Mouse (Mus musculus): ENCODE measurements around the gene Tmem220. TPM values are rescaled to one million over a fixed set of nuclear protein-coding genes. Genes with fewer than 3 reads are reported as not detected.

Gene Tmem220
- polyA plus RNA-seq, 1 experiment from 2014 or later, result 3.5 TPM

DNA sequence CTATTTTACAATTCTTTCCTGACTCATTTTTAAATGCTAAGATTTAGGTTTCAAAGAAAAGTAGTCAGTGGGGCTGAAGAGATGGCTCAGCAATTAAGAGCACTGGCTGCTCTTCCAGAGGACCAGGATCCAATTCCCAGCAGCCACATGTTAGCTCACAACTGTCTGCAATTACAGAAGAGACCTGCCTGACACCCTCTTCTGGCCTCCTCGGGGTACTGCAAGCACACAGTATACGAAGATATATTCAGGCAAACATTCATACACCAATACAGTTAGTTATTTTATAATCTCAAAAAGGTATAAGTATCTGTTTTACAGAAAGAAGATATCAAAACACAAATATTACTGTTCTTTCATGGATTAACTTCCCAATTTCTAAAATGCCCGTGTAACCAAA, 14.8 kb downstream of the Tmem220 start:
- Histone ChIP-seq H3K4me1 (ENCODE audit: insufficient read depth, low read depth, low read length) (no peaks in the 10 kb centered on the region), H3K27ac (ENCODE audit: low read length) (no peak overlapping the region), H3K9ac (replicated peaks; ENCODE audit: low read depth) (no peak overlapping the region), H3K4me2 (replicated peaks; ENCODE audit: low read depth, low read length) (no peak overlapping the region), H3K36me3 (ENCODE audit: insufficient read depth, low read length) (peaks cover 15% of the 10 kb centered on the region; the same call in 1 of the 2 replicates), H3K27me3 (replicated peaks; ENCODE audit: insufficient read depth, low read length) (no peaks in the 10 kb centered on the region), H3K9me3 (ENCODE audit: low read length) (no peaks in the 10 kb centered on the region), H3K4me3 (ENCODE audit: low read depth, low read length) (no peak overlapping the region)
- 87% methylated on average over 3 of the region's 3 CpGs for WGBS
- DNase-seq (ENCODE audit: low spot score) (no peak), ATAC-seq (no peak)
- TF ChIP-seq CTCF (IDR thresholded peaks at IDR 0.05) (peak; percentile 33), EP300 (IDR thresholded peaks at IDR 0.05) (no peak)

DNA sequence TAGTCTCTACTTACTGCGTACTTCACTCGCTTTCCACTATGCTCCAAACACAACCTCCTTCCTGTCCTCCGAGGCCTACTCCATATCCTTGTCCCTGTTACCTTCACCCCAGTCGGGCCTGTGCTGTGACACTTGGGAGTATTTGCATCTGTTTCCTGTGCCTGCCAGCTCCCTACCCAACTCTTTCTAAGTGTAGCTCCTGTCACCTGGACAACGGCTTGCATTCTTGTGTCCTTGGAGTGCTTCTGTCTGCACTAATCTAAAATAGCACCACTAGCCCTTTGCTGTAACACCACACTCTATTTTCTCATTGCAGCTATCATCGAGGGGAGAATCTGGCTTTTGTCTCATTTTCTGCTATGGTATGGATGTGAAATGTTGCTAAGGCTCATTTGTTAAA, 15.5 kb downstream of the Tmem220 start:
- H3K36me3 ChIP-seq (ENCODE audit: insufficient read depth, low read length), result peaks cover 17% of the 10 kb centered on the region; the same call in 1 of the 2 replicates
- no peaks in the 10 kb centered on the region for H3K4me1 ChIP-seq (ENCODE audit: insufficient read depth, low read depth, low read length)
- no peak overlapping the region for H3K27ac ChIP-seq (ENCODE audit: low read length)
- H3K27me3 ChIP-seq (replicated peaks; ENCODE audit: insufficient read depth, low read length), result no peaks in the 10 kb centered on the region
- ATAC-seq, result no peak
- no peak overlapping the region for H3K9ac ChIP-seq (replicated peaks; ENCODE audit: low read depth)
- H3K4me3 ChIP-seq (ENCODE audit: low read depth, low read length), result no peak overlapping the region
- 91% methylated on average over 6 of the region's 6 CpGs for WGBS
- H3K9me3 ChIP-seq (ENCODE audit: low read length), result no peaks in the 10 kb centered on the region
- no peak overlapping the region for H3K4me2 ChIP-seq (replicated peaks; ENCODE audit: low read depth, low read length)
- TF ChIP-seq EP300 (IDR thresholded peaks at IDR 0.05), result no peak
- no peak for TF ChIP-seq CTCF (IDR thresholded peaks at IDR 0.05)
- DNase-seq (ENCODE audit: low spot score), result no peak

DNA sequence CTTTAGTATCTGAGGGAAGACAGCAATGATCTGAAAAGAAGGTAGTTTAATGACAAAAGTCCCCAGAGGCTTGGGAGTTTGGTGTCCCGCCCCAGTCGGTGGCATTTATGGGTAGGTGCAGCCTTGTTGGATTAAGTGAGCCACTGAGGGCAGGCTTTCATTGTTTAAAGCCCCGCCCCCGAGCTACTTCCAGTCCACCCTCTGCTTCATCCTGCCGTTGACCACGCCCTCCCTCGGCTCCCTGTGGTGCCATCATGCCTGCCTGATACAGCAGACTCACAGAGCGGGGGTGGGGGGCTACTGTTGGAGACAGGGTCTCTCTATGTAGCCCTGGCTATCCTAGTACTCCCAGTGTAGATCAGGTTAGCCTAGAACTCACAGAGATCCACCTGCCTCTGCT, 18.1 kb downstream of the Tmem220 start:
- DNase-seq (ENCODE audit: low spot score) (no peak), ATAC-seq (no peak)
- TF ChIP-seq EP300 (IDR thresholded peaks at IDR 0.05) (no peak), CTCF (IDR thresholded peaks at IDR 0.05) (no peak)

DNA sequence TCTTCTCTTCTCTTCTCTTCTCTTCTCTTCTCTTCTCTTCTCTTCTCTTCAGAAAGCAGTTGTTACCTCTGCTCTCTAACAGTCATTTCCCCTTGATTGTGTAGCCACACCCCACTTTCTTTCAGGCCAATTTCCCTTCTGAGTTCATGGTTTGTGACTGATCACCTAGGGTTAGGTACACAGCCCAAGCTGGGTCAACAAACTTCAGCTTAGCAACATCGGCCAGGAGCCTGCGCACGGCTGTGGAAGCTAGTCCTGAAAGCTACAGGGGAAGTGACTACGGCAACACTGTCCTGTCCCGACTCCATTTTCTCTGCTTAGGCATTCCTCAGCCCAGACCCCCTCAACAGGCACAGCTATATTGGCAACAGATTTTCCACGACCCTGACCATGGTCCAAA, 20.0 kb downstream of the Tmem220 start:
- Histone ChIP-seq H3K4me2 (replicated peaks; ENCODE audit: low read depth, low read length) (no peak overlapping the region), H3K4me3 (ENCODE audit: low read depth, low read length) (no peak overlapping the region), H3K9ac (replicated peaks; ENCODE audit: low read depth) (no peak overlapping the region), H3K9me3 (ENCODE audit: low read length) (no peaks in the 10 kb centered on the region), H3K36me3 (ENCODE audit: insufficient read depth, low read length) (peaks cover 17% of the 10 kb centered on the region; the same call in 1 of the 2 replicates), H3K27ac (ENCODE audit: low read length) (no peak overlapping the region), H3K27me3 (replicated peaks; ENCODE audit: insufficient read depth, low read length) (no peaks in the 10 kb centered on the region), H3K4me1 (ENCODE audit: insufficient read depth, low read depth, low read length) (no peaks in the 10 kb centered on the region)
- ATAC-seq, result peak; percentile 47
- WGBS, result 49% methylated on average over 6 of the region's 6 CpGs
- no peak for DNase-seq (ENCODE audit: low spot score)
- TF ChIP-seq CTCF (IDR thresholded peaks at IDR 0.05), result no peak
- no peak for TF ChIP-seq EP300 (IDR thresholded peaks at IDR 0.05)

More for the DNA sequence above, 18.1 kb downstream of the Tmem220 start:
- no peak overlapping the region for H3K4me3 ChIP-seq (ENCODE audit: low read depth, low read length)
- no peak overlapping the region for H3K9ac ChIP-seq (replicated peaks; ENCODE audit: low read depth)
- no peak overlapping the region for H3K4me2 ChIP-seq (replicated peaks; ENCODE audit: low read depth, low read length)
- no peaks in the 10 kb centered on the region for H3K9me3 ChIP-seq (ENCODE audit: low read length)
- H3K27me3 ChIP-seq (replicated peaks; ENCODE audit: insufficient read depth, low read length), result no peaks in the 10 kb centered on the region
- WGBS, result 63% methylated on average over 8 of the region's 8 CpGs
- H3K36me3 ChIP-seq (ENCODE audit: insufficient read depth, low read length), result peaks cover 20% of the 10 kb centered on the region; the same call in 1 of the 2 replicates
- H3K27ac ChIP-seq (ENCODE audit: low read length), result no peak overlapping the region
- H3K4me1 ChIP-seq (ENCODE audit: insufficient read depth, low read depth, low read length), result no peaks in the 10 kb centered on the region

DNA sequence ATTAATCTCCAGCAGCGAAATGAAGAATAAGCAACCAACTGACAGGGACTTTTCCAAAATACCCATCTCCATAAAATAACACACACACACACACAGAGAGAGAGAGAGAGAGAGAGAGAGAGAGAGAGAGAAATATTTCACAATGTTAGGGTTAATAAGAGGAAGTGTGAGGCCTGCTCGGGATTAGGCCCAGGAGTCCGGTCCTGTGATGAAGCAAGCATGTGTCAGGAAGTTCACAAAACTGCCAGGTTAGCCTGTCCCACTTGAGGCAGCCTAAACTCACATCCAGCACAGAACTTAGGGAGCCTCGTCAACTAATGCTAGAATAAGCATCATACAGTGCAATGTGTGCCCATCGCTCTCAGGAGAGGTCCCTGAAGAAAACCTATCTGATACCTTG, 22.2 kb downstream of the Tmem220 start:
- DNase-seq (ENCODE audit: low spot score), result peak; percentile 12
- H3K4me3 ChIP-seq (ENCODE audit: low read depth, low read length), result no peak overlapping the region
- H3K27ac ChIP-seq (ENCODE audit: low read length), result no peak overlapping the region
- H3K36me3 ChIP-seq (ENCODE audit: insufficient read depth, low read length), result peaks cover 5% of the 10 kb centered on the region; the same call in 1 of the 2 replicates
- H3K9me3 ChIP-seq (ENCODE audit: low read length), result no peaks in the 10 kb centered on the region
- no peak overlapping the region for H3K9ac ChIP-seq (replicated peaks; ENCODE audit: low read depth)
- H3K4me2 ChIP-seq (replicated peaks; ENCODE audit: low read depth, low read length), result no peak overlapping the region
- H3K4me1 ChIP-seq (ENCODE audit: insufficient read depth, low read depth, low read length), result no peaks in the 10 kb centered on the region
- no peak for TF ChIP-seq CTCF (IDR thresholded peaks at IDR 0.05)
- no peak for TF ChIP-seq EP300 (IDR thresholded peaks at IDR 0.05)
- WGBS, result 71% methylated on average over 5 of the region's 5 CpGs
- no peaks in the 10 kb centered on the region for H3K27me3 ChIP-seq (replicated peaks; ENCODE audit: insufficient read depth, low read length)
- ATAC-seq, result no peak

DNA sequence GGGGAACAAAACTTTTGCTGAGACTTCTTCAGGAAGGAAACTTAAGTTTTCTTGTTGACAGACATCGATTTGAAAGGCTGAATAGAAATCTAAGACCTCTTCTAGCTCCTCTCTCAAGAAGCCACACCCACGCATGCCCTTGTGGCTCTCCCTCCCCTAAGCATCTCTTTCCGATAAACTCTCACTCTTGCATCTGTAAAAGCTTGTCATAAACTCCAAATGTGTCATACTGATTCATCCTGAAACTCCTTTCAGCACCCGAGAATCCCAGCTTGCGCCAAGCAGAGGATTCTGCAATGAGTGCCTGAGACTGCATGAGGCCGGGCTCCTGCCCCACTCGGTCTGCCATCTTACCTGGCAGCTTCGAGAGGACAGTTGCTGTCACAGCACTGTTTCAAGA, 23.5 kb downstream of the Tmem220 start:
- Histone ChIP-seq H3K27me3 (replicated peaks; ENCODE audit: insufficient read depth, low read length) (no peaks in the 10 kb centered on the region), H3K4me1 (ENCODE audit: insufficient read depth, low read depth, low read length) (peaks cover 4% of the 10 kb centered on the region; the same call in 1 of the 2 replicates), H3K9ac (replicated peaks; ENCODE audit: low read depth) (no peak overlapping the region), H3K9me3 (ENCODE audit: low read length) (no peaks in the 10 kb centered on the region), H3K27ac (ENCODE audit: low read length) (no peak overlapping the region), H3K4me2 (replicated peaks; ENCODE audit: low read depth, low read length) (no peak overlapping the region), H3K4me3 (ENCODE audit: low read depth, low read length) (no peak overlapping the region), H3K36me3 (ENCODE audit: insufficient read depth, low read length) (peaks cover 5% of the 10 kb centered on the region; the same call in 1 of the 2 replicates)
- 81% methylated on average over 8 of the region's 8 CpGs for WGBS
- TF ChIP-seq CTCF (IDR thresholded peaks at IDR 0.05), result no peak
- TF ChIP-seq EP300 (IDR thresholded peaks at IDR 0.05), result no peak
- ATAC-seq (no peak), DNase-seq (ENCODE audit: low spot score) (no peak)

DNA sequence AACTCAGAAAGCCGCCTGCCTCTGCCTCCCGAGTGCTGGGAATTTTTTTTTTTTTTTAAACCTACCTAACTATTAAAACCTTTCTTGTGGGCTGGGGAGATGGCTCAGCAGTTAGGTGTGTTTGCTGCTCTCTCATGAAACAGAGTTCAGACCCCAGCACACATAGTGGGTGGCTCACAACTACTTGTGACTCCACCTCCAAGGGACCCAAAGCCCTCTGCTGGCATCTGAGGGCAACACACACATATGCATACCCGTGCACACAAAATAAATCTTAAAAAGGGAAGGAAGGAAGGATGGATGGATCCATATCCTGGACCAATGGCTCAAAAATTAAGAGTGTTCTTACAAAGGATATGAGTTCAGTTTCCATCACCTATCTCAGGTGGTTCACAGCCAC, 24.3 kb downstream of the Tmem220 start:
- no peaks in the 10 kb centered on the region for H3K9me3 ChIP-seq (ENCODE audit: low read length)
- ATAC-seq (no peak), DNase-seq (ENCODE audit: low spot score) (no peak)
- peaks cover 5% of the 10 kb centered on the region; the same call in 1 of the 2 replicates for H3K36me3 ChIP-seq (ENCODE audit: insufficient read depth, low read length)
- TF ChIP-seq CTCF (IDR thresholded peaks at IDR 0.05) (peak; percentile 7; the same call in 1 of the 2 replicates), EP300 (IDR thresholded peaks at IDR 0.05) (no peak)
- H3K4me3 ChIP-seq (ENCODE audit: low read depth, low read length), result no peak overlapping the region
- peaks cover 4% of the 10 kb centered on the region; the same call in 1 of the 2 replicates for H3K4me1 ChIP-seq (ENCODE audit: insufficient read depth, low read depth, low read length)
- no peak overlapping the region for H3K27ac ChIP-seq (ENCODE audit: low read length)
- WGBS, result 87% methylated on average over 3 of the region's 3 CpGs
- no peaks in the 10 kb centered on the region for H3K27me3 ChIP-seq (replicated peaks; ENCODE audit: insufficient read depth, low read length)
- H3K9ac ChIP-seq (replicated peaks; ENCODE audit: low read depth), result no peak overlapping the region
- no peak overlapping the region for H3K4me2 ChIP-seq (replicated peaks; ENCODE audit: low read depth, low read length)
